Mouse (Mus musculus): ENCODE results near the gene Gmeb2.

DNA sequence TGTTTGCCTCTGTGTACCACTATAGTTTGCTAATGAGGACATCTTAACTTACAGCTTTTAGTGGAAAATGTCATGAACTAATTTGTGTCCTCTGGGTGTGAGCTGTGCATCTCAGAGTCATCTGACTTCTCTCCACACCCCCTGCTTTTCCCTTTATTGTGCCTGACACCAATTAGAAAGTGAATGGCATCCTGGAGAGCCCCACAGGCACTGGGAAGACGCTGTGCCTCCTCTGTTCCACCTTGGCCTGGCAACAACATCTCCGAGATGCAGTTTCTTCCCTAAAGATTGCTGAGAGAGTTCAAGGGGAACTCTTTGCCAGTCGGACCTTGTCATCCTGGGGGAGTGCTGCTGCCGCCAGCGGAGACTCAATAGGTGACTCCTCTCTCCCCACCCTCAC lies 34.3 kb upstream of the Gmeb2 start:
- TF ChIP-seq E2F4 (IDR thresholded peaks at IDR 0.05; ENCODE audit: insufficient replicate concordance, low read depth, low read length) (no peak), GABPA (IDR thresholded peaks at IDR 0.05; ENCODE audit: insufficient replicate concordance, low read depth, low read length) (no peak), EP300 (IDR thresholded peaks at IDR 0.05; ENCODE audit: low read length) (no peak)
